Mouse (Mus musculus): Measurements from ENCODE around the gene Nf2.

GRCm38 (mm10) chr11:4836755-4837154 lies 12.6 kb downstream of the Nf2 start:
- TF ChIP-seq POLR2A (IDR thresholded peaks at IDR 0.05; ENCODE audit: insufficient read length, low read depth) (no peak), USF1 (IDR thresholded peaks at IDR 0.05; ENCODE audit: low read depth) (no peak), MYOG (IDR thresholded peaks at IDR 0.05; ENCODE audit: control insufficient read depth in 1 of 3, insufficient read depth in 1 of 3, insufficient read length in 2 of 3, low read depth in 2 of 3) (no peak), E2F4 (IDR thresholded peaks at IDR 0.05; ENCODE audit: insufficient read depth) (no peak), TCF12 (IDR thresholded peaks at IDR 0.05; ENCODE audit: insufficient read depth, poor library complexity, severe bottlenecking) (no peak), CEBPB (IDR thresholded peaks at IDR 0.05; ENCODE audit: insufficient read depth, poor library complexity, severe bottlenecking) (no peak), TCF3 (IDR thresholded peaks at IDR 0.05; ENCODE audit: insufficient read length, low read depth) (no peak), POLR2AphosphoS2 (IDR thresholded peaks at IDR 0.05; ENCODE audit: insufficient read length, low read depth) (no peak), MAX (IDR thresholded peaks at IDR 0.05; ENCODE audit: low read depth) (no peak), REST (IDR thresholded peaks at IDR 0.05; ENCODE audit: insufficient read depth, insufficient read length) (no peak), MYOD1 (IDR thresholded peaks at IDR 0.05; ENCODE audit: control insufficient read depth in 1 of 3, insufficient read length in 2 of 3, low read depth in 2 of 3) (no peak), SRF (IDR thresholded peaks at IDR 0.05; ENCODE audit: control insufficient read depth, insufficient read length, low read depth) (no peak)

Data from myocyte (in vitro differentiated cells).